Mouse (Mus musculus) NIH3T3 (cell line): ENCODE results near the gene Doc2b.
"Not testable (repeated sequence)": the region's sequence is repeated elsewhere in the genome, so short reads cannot be mapped to it uniquely, and the experiment has no call there.

ENCODE experiments used
- DNase-seq: peaks from one replicate; pipeline ENCODE4 v3.0.0-alpha.2; 2012; ENCODE audit warnings: low read depth

Doc2b gene

GRCm38 (mm10) chr11:75735462-75736252, 60.2 kb downstream of the Doc2b start:
- no peak for DNase-seq

- DNase-seq = peak; percentile 77
Measured at GRCm38 (mm10) chr11:75733227-75733940, 62.5 kb downstream of the Doc2b start.

DNA sequence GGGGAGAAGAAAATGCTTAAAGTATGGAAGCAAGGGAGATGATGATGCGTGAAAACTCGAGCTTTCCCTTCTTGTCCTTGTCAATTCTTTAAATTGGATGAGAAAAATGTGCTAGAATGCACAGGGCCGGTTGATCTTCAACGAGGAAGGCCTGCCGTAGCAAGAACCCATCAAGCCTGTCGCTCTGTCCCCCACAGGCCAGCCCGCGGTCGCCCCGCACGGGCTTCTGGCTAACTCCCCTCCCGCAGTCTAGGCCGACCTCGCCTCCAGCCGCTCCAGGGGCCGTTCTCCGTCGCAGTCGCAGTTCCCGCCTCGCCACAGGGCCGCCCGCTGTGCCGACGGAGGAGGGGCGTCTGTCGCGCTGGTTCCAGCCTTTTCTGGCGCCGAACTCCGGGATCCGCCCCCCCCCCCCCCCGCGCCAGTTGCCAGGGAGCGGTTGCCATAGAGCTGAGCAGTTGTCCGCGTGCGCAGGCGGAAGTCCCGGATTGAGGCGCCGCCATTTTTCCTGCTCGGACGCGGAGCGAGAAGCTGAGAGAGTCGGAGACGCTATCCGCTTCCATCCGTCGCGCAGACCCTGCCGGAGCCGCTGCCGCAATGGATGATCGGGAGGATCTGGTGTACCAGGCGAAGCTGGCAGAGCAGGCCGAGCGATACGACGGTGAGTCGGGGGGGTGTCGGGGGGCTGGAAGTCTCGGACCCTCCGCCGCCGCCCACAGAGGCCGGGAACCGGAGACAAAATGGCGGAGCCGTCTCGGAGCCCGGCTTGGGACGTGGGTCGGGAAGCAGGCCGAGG, 63.2 kb downstream of the Doc2b start, which contains the start of gene Ywhae:
Gene Ywhae (plus strand): TSS at position 436 of the 793 bp plus-strand sequence.
- DNase-seq = peak; percentile 96

DNA sequence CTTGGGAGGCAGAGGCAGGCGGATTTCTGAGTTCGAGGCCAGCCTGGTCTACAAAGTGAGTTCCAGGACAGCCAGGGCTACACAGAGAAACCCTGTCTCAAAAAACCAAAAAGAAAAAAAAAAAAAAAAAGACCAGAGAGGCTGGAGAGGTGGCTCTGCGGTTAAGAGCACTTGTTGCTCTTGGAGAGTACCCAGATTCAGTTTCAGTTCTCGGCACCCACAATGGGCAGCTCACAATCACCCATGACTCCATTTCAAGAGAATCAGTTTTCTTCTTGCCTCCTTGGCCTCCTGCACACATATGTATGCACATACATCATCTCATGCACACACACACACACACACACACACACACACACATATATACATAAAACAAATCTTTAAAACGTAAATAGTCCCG, 68.2 kb downstream of the Doc2b start:
- not testable (repeated sequence) for DNase-seq

- no peak for DNase-seq
Measured at GRCm38 (mm10) chr11:75727168-75727567, 68.7 kb downstream of the Doc2b start.

- DNase-seq = peak; percentile 69
Measured at GRCm38 (mm10) chr11:75722339-75722738, 73.5 kb downstream of the Doc2b start.
